Mouse (Mus musculus): ENCODE data around the gene Alpl. TPM values are rescaled to one million over a fixed set of nuclear protein-coding genes. Genes with fewer than 3 reads are reported as not detected.

Gene Alpl
- polyA plus RNA-seq, 1 experiment: 569 TPM

DNA sequence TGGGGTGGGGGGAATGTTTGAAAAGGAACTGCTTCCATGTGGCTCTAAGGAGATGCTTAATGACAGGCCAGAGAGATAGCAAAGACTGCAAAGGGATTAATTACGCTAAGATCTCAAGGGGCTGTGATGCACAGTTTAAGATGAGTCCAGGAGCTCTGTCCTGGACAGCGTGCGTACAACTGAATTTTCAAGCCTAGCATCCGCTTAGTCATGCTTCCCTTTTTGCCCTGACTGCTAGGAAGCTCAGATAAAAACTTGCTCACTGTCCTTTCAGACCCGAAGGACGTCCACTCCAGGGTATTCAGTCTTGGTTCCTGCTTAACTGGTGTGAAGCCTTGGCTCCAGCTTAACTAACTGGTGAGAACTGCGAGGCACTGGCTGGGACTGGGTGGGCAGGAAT lies 55.8 kb downstream of the Alpl start:
- TF ChIP-seq POLR2A (IDR thresholded peaks at IDR 0.05; ENCODE audit: low read depth, low read length) (no peak), CTCF (conservative IDR thresholded peaks at IDR 0.05; ENCODE audit: insufficient read depth, insufficient read length, low read depth, low read length) (no peak)

GRCm38 (mm10) chr4:137739151-137739923 lies 56.8 kb downstream of the Alpl start:
- WGBS: 53% methylated on average over 9 of the region's 9 CpGs
- TF ChIP-seq POLR2A (IDR thresholded peaks at IDR 0.05; ENCODE audit: low read depth, low read length) (no peak), CTCF (conservative IDR thresholded peaks at IDR 0.05; ENCODE audit: insufficient read depth, insufficient read length, low read depth, low read length) (no peak)
- no peak overlapping the region for H3K4me3 ChIP-seq (ENCODE audit: insufficient read depth, low read depth, low read length)

More for the DNA sequence above, 55.8 kb downstream of the Alpl start:
- Histone ChIP-seq H3K36me3 (ENCODE audit: control insufficient read depth, insufficient read depth, low read length) (no peaks in the 10 kb centered on the region), H3K4me3 (ENCODE audit: insufficient read depth, low read depth, low read length) (no peak overlapping the region), H3K27me3 (replicated peaks; ENCODE audit: control insufficient read depth, insufficient read depth, low read length) (no peaks in the 10 kb centered on the region), H3K4me1 (ENCODE audit: control insufficient read depth, insufficient read depth, low read length) (peaks cover 19% of the 10 kb centered on the region), H3K27ac (ENCODE audit: insufficient read depth, low read depth, low read length) (no peak overlapping the region)
- no peak for DNase-seq
- 89% methylated on average over 7 of the region's 7 CpGs for WGBS

DNA sequence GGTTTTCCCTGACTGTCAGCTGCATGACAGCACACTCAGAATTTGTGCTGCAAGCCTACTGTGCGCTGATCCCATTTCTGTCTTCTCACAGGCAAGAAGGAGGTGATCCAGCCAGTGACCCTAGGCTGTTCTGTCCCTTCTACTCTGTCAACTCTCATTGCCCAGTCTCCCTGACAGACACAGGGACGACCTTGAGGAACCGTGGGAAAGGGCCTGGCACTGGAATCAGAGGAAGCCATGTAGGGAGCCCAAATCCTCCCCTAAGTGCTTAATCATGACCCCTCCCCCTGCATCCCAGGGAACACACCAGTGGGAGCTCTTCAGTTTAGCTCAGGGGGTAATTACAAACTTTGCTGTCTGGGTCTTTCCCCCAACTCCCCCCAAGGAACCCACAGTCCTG lies 58.4 kb downstream of the Alpl start:
- Histone ChIP-seq H3K4me1 (ENCODE audit: control insufficient read depth, insufficient read depth, low read length) (peaks cover 19% of the 10 kb centered on the region), H3K27me3 (replicated peaks; ENCODE audit: control insufficient read depth, insufficient read depth, low read length) (no peaks in the 10 kb centered on the region), H3K27ac (ENCODE audit: insufficient read depth, low read depth, low read length) (no peak overlapping the region), H3K4me3 (ENCODE audit: insufficient read depth, low read depth, low read length) (no peak overlapping the region), H3K36me3 (ENCODE audit: control insufficient read depth, insufficient read depth, low read length) (no peaks in the 10 kb centered on the region)
- WGBS: 52% methylated on average over 3 of the region's 3 CpGs
- no peak for DNase-seq
- TF ChIP-seq POLR2A (IDR thresholded peaks at IDR 0.05; ENCODE audit: low read depth, low read length) (no peak), CTCF (conservative IDR thresholded peaks at IDR 0.05; ENCODE audit: insufficient read depth, insufficient read length, low read depth, low read length) (no peak)

More at GRCm38 (mm10) chr4:137739151-137739923, 56.8 kb downstream of the Alpl start:
- DNase-seq: peak; percentile 65
- H3K27me3 ChIP-seq (replicated peaks; ENCODE audit: control insufficient read depth, insufficient read depth, low read length): no peaks in the 10 kb centered on the region
- no peaks in the 10 kb centered on the region for H3K36me3 ChIP-seq (ENCODE audit: control insufficient read depth, insufficient read depth, low read length)
- no peak overlapping the region for H3K27ac ChIP-seq (ENCODE audit: insufficient read depth, low read depth, low read length)
- H3K4me1 ChIP-seq (ENCODE audit: control insufficient read depth, insufficient read depth, low read length): peaks cover 19% of the 10 kb centered on the region

- Histone ChIP-seq H3K36me3 (ENCODE audit: control insufficient read depth, insufficient read depth, low read length) (no peaks in the 10 kb centered on the region), H3K4me1 (ENCODE audit: control insufficient read depth, insufficient read depth, low read length) (peaks cover 19% of the 10 kb centered on the region), H3K4me3 (ENCODE audit: insufficient read depth, low read depth, low read length) (no peak overlapping the region), H3K27ac (ENCODE audit: insufficient read depth, low read depth, low read length) (0 out of 2 replicates have a peak overlapping the region, but pooled peaks have one; percentile 22), H3K27me3 (replicated peaks; ENCODE audit: control insufficient read depth, insufficient read depth, low read length) (no peaks in the 10 kb centered on the region)
- TF ChIP-seq CTCF (conservative IDR thresholded peaks at IDR 0.05; ENCODE audit: insufficient read depth, insufficient read length, low read depth, low read length) (no peak), POLR2A (IDR thresholded peaks at IDR 0.05; ENCODE audit: low read depth, low read length) (no peak)
- DNase-seq: peak; percentile 88
- 34% methylated on average over 11 of the region's 11 CpGs for WGBS
These were observed 59.9 kb downstream of the Alpl start for GRCm38 (mm10) chr4:137736220-137736701.

GRCm38 (mm10) chr4:137733459-137733858 lies 62.7 kb downstream of the Alpl start:
- no peaks in the 10 kb centered on the region for H3K36me3 ChIP-seq (ENCODE audit: control insufficient read depth, insufficient read depth, low read length)
- H3K27me3 ChIP-seq (replicated peaks; ENCODE audit: control insufficient read depth, insufficient read depth, low read length): no peaks in the 10 kb centered on the region
- 75% methylated on average over 5 of the region's 5 CpGs for WGBS
- no peak overlapping the region for H3K4me3 ChIP-seq (ENCODE audit: insufficient read depth, low read depth, low read length)
- H3K4me1 ChIP-seq (ENCODE audit: control insufficient read depth, insufficient read depth, low read length): peaks cover 15% of the 10 kb centered on the region; the same call in 1 of the 2 replicates
- no peak overlapping the region for H3K27ac ChIP-seq (ENCODE audit: insufficient read depth, low read depth, low read length)
- DNase-seq: no peak
- peak; percentile 44; the same call in 1 of the 2 replicates for TF ChIP-seq CTCF (conservative IDR thresholded peaks at IDR 0.05; ENCODE audit: insufficient read depth, insufficient read length, low read depth, low read length)
- TF ChIP-seq POLR2A (IDR thresholded peaks at IDR 0.05; ENCODE audit: low read depth, low read length): no peak

DNA sequence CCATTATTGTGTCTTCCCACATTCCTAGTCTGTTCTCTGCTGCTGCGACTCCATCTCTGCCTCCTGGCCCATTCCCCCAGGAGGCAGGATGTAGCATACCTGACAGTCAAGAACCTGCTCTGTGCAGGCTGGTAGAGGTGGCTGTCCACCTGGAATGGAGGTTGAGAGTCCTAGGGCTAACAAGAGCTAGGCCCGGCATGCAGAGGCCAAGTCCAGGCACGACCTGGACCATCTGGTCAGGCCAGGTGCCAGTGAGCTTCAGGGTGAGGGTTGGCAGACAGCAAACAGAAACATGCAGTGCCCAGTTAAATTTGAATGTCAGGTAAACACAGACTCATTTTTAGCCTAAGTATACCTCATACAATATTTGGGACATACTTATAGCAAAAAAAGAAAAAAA lies 63.2 kb downstream of the Alpl start:
- no peak for DNase-seq
- TF ChIP-seq CTCF (conservative IDR thresholded peaks at IDR 0.05; ENCODE audit: insufficient read depth, insufficient read length, low read depth, low read length) (no peak), POLR2A (IDR thresholded peaks at IDR 0.05; ENCODE audit: low read depth, low read length) (no peak)

GRCm38 (mm10) chr4:137732361-137732760 lies 63.8 kb downstream of the Alpl start:
- WGBS: 79% methylated on average over 3 of the region's 3 CpGs
- Histone ChIP-seq H3K4me3 (ENCODE audit: insufficient read depth, low read depth, low read length) (no peak overlapping the region), H3K27me3 (replicated peaks; ENCODE audit: control insufficient read depth, insufficient read depth, low read length) (no peaks in the 10 kb centered on the region), H3K4me1 (ENCODE audit: control insufficient read depth, insufficient read depth, low read length) (peaks cover 14% of the 10 kb centered on the region; the same call in 1 of the 2 replicates), H3K27ac (ENCODE audit: insufficient read depth, low read depth, low read length) (no peak overlapping the region), H3K36me3 (ENCODE audit: control insufficient read depth, insufficient read depth, low read length) (no peaks in the 10 kb centered on the region)
- TF ChIP-seq CTCF (conservative IDR thresholded peaks at IDR 0.05; ENCODE audit: insufficient read depth, insufficient read length, low read depth, low read length) (no peak), POLR2A (IDR thresholded peaks at IDR 0.05; ENCODE audit: low read depth, low read length) (no peak)
- DNase-seq: no peak

More for the DNA sequence above, 63.2 kb downstream of the Alpl start:
- peaks cover 15% of the 10 kb centered on the region; the same call in 1 of the 2 replicates for H3K4me1 ChIP-seq (ENCODE audit: control insufficient read depth, insufficient read depth, low read length)
- no peak overlapping the region for H3K27ac ChIP-seq (ENCODE audit: insufficient read depth, low read depth, low read length)
- WGBS: 62% methylated on average over 3 of the region's 3 CpGs
- no peak overlapping the region for H3K4me3 ChIP-seq (ENCODE audit: insufficient read depth, low read depth, low read length)
- no peaks in the 10 kb centered on the region for H3K36me3 ChIP-seq (ENCODE audit: control insufficient read depth, insufficient read depth, low read length)
- no peaks in the 10 kb centered on the region for H3K27me3 ChIP-seq (replicated peaks; ENCODE audit: control insufficient read depth, insufficient read depth, low read length)

Measured in kidney, adult 2 months (tissue).